Mouse (Mus musculus) heart, embryonic 13.5 days (tissue): ENCODE results near the gene Cc2d2a. TPM values are rescaled to one million over a fixed set of nuclear protein-coding genes. Genes with fewer than 3 reads are reported as not detected.

Experiments used
- ATAC-seq: fragments of 200-750 bp; cut with Nextera tagmentation; 2 replicates; pipeline ENCODE4 v1.8.0; 2017; ENCODE audit warnings: moderate TSS enrichment; ENCODE audit not compliant: insufficient number of reproducible peaks, low FRiP score, low TSS enrichment; ENCODE audit errors: extremely low read depth
- H3K27ac ChIP-seq: fragments of 300-500 bp; sonication (generic); replicated peaks from 2 replicates; pipeline ENCODE4 v1.5.1; 2015; ENCODE audit warnings: moderate library complexity, mild to moderate bottlenecking, inconsistent platforms
- H3K27me3 ChIP-seq: fragments of 300-500 bp; sonication (generic); replicated peaks from 2 replicates; pipeline ENCODE4 v1.6.1; 2015; ENCODE audit warnings: mild to moderate bottlenecking, inconsistent platforms
- H3K36me3 ChIP-seq: fragments of 300-500 bp; sonication (generic); 2 replicates; pipeline ENCODE4 v1.6.1; 2015; ENCODE audit warnings: mild to moderate bottlenecking, inconsistent platforms
- H3K4me1 ChIP-seq: fragments of 300-500 bp; sonication (generic); 2 replicates; pipeline ENCODE4 v1.6.1; 2015; ENCODE audit warnings: inconsistent platforms
- H3K4me2 ChIP-seq: fragments of 300-500 bp; sonication (generic); 2 replicates; pipeline ENCODE4 v1.6.1; 2015; ENCODE audit warnings: inconsistent platforms, mild to moderate bottlenecking, moderate library complexity
- H3K4me3 ChIP-seq: fragments of 300-500 bp; sonication (generic); 2 replicates; pipeline ENCODE4 v1.5.1; 2015; ENCODE audit warnings: moderate library complexity, mild to moderate bottlenecking, inconsistent platforms
- H3K9ac ChIP-seq: fragments of 300-500 bp; sonication (generic); 2 replicates; pipeline ENCODE4 v1.6.1; 2015; ENCODE audit warnings: inconsistent platforms, mild to moderate bottlenecking, moderate library complexity
- H3K9me3 ChIP-seq: fragments of 300-500 bp; sonication (generic); 2 replicates; pipeline ENCODE4 v1.6.1; 2016; ENCODE audit warnings: inconsistent platforms
- WGBS: fragments of 180-500 bp; shearing (Covaris S2); methylation state at CpG from one replicate; pipeline ENCODE4 v1.1.7; 2015; ENCODE audit warnings: mixed read lengths; 5-methylcytosine and 5-hydroxymethylcytosine counted together
- polyA plus RNA-seq: library from polyadenylated mRNA; unstranded; fragments of >200 nt; fragmentation: Nextera tagmentation; extraction: Ambion mirVana; gene quantifications from 2 replicates; pipeline ENCODE4 v1.2.1, GENCODE M21; 2015

The Cc2d2a gene
- 8.2 and 9.7 TPM in 2 replicates for polyA plus RNA-seq

DNA sequence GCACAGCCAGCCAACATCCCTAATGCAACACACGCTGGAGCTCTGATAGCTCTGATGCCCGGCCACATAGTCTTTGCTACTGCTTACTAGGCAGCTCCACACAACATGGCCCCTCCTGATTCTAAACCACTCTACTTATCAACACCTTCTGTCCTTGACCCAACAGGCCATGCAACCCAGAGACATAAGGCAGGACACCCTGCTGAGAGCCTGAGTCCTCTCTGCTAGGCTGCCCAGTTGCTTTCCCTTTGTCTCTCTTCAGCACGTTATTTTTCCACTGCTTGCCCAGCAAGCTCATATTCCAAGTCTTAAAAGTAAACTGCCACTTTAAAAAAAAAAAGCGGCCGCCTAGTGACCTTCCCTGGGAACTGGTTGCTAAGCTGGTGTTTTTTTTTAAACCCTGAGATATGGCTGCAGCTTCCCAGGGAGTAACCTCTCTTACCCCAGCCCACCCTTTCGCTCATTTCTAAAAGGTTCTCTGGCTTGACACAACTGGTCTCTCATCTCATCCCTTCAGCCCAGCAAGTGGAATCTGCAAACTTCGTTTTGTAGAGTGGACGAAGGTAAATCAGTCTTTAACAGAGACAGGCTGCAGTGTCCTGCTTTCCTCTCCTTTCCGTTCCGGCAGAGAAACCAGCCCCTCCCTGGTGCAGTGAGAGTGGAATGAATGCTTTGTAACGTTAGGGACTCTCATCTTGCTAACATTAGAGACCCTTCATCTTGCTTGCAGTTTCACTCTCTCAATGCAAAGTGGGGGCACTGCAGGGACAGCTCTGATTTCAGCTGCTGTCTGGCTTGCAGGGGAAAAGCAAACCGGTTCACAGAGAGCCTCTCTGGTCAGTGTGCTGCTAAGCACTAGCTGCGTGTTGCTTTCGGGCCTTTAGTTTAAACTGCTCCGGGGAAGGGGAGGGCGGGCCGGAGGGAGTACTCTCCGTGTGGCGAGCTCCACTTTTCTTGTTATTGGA is at the start of gene Cc2d2a:
Gene Cc2d2a, plus strand, starts transcription at position 350 of the 965 bp plus-strand sequence.
- Histone ChIP-seq H3K4me3 (peak within 1 kb of the TSS; percentile 67), H3K9me3 (no peaks in the 10 kb centered on the region), H3K36me3 (peaks cover 11% of the 10 kb centered on the region; the same call in 1 of the 2 replicates), H3K9ac (peak within 1 kb of the TSS; percentile 85), H3K27me3 (no peaks in the 10 kb centered on the region), H3K27ac (peak within 1 kb of the TSS; percentile 99), H3K4me1 (peaks cover 40% of the 10 kb centered on the region), H3K4me2 (peak within 1 kb of the TSS; percentile 70)
- ATAC-seq: peak; percentile 69; the same call in 1 of the 2 replicates
- 1% methylated on average over 19 of the region's 19 CpGs for WGBS

DNA sequence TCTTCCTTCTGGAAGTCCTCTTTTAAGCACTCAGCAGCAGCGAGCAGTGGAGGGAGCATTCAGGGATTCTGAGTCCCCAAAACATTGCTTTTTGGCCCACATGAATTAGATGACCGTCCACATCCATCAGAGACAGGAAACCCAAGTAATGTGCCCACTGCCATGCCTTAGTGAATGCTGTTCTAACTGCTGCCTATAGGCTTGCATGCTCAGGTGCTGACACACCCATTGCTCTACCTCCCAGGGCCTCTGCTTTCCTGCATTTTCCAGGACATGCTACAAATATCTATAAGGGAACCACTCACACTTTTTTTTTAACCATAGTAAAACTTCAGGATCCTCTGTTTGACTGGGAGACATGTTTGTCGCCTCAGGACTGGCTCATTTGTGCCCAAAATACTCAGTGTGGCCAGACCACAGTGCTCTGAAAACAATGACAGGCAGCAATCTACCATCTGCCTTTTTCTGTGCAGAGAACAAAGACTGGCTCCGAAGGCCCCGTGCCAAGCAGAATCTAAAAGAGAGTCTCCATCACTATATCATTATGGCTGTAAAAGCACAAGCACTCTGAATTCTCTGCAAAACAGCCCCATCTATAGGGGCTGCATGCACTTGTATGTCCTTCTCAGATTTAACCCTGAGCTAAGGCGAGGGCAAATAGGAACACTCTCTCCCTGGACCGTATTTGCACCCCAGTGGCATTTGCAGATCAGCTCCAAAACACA is 40.4 kb upstream of the Cc2d2a start:
- 65% methylated on average over 7 of the region's 7 CpGs for WGBS
- H3K27ac ChIP-seq: no peak overlapping the region
- H3K4me2 ChIP-seq: no peak overlapping the region
- no peaks in the 10 kb centered on the region for H3K36me3 ChIP-seq
- H3K27me3 ChIP-seq: no peaks in the 10 kb centered on the region
- no peaks in the 10 kb centered on the region for H3K4me1 ChIP-seq
- no peak for ATAC-seq
- no peak overlapping the region for H3K9ac ChIP-seq
- no peaks in the 10 kb centered on the region for H3K9me3 ChIP-seq
- H3K4me3 ChIP-seq: no peak overlapping the region

DNA sequence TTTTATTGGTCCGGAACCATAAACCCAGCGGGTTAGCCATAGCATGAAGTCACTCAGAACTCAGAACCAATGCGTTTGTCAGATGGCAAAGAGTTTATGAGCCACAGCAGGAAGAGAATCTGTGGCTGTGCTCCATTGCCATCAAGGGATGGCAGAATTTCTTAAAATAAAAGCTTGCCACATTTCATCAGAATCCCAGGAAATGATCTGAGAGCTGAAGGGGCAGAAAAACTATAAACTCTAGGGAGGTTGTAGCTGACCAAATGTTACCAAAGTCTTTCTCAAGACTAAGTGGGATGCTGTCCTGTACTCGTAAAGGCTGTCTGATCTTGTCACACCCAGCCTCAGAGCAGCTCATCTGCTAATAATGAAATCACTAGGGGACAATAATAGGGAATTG is 36.7 kb upstream of the Cc2d2a start:
- no peak overlapping the region for H3K27ac ChIP-seq
- H3K4me1 ChIP-seq: no peaks in the 10 kb centered on the region
- no peak for ATAC-seq
- H3K4me3 ChIP-seq: no peak overlapping the region
- no peak overlapping the region for H3K9ac ChIP-seq
- no peaks in the 10 kb centered on the region for H3K27me3 ChIP-seq
- H3K9me3 ChIP-seq: peaks cover 6% of the 10 kb centered on the region; the same call in 1 of the 2 replicates
- H3K36me3 ChIP-seq: no peaks in the 10 kb centered on the region
- no peak overlapping the region for H3K4me2 ChIP-seq
- WGBS: 75% methylated on average over 4 of the region's 4 CpGs

DNA sequence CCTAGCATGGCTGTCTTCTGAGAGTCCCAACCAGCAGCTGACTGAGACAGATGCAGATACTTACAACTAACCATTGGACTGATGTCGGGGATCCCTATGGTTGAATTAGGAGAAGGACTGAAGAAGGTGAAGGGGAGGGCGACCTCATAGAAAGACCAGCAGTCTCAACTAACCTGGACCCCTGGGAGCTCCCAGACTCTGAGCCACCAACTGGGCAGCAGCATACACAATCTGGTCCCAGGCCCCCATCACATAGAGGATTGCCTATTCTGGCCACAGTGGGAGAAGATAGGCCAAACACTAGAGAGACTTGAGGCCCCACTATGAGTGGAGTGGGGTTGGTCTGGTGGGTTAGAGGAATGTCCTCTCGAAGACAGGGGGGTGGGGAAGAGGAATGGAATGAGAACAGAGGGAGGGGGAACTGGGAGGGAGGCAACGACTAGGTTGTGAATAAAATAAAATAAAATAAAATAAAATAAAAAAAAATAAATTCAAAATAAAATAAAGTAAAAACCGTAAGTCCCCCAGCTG is 28.0 kb upstream of the Cc2d2a start:
- Histone ChIP-seq H3K4me1 (no peaks in the 10 kb centered on the region), H3K27ac (no peak overlapping the region), H3K27me3 (no peaks in the 10 kb centered on the region), H3K9ac (no peak overlapping the region), H3K36me3 (no peaks in the 10 kb centered on the region), H3K4me3 (no peak overlapping the region), H3K4me2 (no peak overlapping the region), H3K9me3 (peaks cover 6% of the 10 kb centered on the region; the same call in 1 of the 2 replicates)
- 67% methylated on average over 5 of the region's 5 CpGs for WGBS
- no peak for ATAC-seq

DNA sequence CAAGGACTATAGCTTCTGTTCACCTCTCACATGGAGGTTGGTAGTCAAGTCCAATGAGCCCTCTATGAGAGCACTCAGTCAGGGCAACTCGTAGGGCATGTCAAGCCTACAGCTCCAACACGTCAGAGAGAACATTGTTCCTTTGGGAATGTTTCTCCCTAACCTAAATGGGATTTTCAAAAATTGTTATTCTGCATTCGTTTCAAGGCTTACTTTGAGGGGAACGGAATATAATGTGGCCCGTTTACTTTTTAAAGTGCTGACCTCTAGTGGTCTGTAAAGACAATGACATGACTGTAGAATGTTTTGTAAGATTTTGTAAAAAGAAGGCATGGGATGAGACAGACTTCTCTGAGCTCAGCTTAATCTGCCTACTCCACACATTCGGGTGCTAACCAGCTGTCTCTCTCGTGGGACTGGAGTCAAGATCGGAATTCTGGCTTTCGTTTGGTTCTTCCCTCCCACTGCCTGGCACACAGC is 27.5 kb upstream of the Cc2d2a start:
- Histone ChIP-seq H3K9me3 (peaks cover 6% of the 10 kb centered on the region; the same call in 1 of the 2 replicates), H3K27ac (no peak overlapping the region), H3K4me2 (no peak overlapping the region), H3K4me3 (no peak overlapping the region), H3K9ac (no peak overlapping the region), H3K36me3 (no peaks in the 10 kb centered on the region), H3K27me3 (no peaks in the 10 kb centered on the region), H3K4me1 (no peaks in the 10 kb centered on the region)
- WGBS: 33% methylated on average over 9 of the region's 9 CpGs
- no peak for ATAC-seq

DNA sequence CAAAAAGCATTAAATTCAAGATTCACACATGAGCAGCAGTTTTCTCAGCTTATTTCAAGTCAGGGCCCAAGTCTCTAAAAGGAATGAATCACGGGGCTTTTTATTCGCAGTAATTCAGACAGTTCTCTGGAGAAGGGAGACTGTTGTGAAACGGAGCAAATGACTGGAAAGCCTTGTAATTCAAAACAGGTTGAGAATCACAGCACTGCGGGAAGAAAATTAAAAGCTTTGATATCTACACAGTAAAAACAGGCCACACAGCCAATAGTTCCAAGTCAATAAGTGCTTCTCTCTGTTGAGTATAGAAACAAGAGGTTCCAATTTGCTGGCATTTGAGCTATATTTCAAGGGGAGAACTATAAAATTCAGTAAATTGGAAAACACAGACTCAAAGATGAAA is 17.1 kb upstream of the Cc2d2a start:
- no peak for ATAC-seq
- Histone ChIP-seq H3K27me3 (no peaks in the 10 kb centered on the region), H3K4me2 (no peak overlapping the region), H3K4me1 (no peaks in the 10 kb centered on the region), H3K36me3 (no peaks in the 10 kb centered on the region), H3K9me3 (no peaks in the 10 kb centered on the region), H3K9ac (no peak overlapping the region), H3K4me3 (no peak overlapping the region), H3K27ac (no peak overlapping the region)
- 58% methylated on average over 4 of the region's 4 CpGs for WGBS

DNA sequence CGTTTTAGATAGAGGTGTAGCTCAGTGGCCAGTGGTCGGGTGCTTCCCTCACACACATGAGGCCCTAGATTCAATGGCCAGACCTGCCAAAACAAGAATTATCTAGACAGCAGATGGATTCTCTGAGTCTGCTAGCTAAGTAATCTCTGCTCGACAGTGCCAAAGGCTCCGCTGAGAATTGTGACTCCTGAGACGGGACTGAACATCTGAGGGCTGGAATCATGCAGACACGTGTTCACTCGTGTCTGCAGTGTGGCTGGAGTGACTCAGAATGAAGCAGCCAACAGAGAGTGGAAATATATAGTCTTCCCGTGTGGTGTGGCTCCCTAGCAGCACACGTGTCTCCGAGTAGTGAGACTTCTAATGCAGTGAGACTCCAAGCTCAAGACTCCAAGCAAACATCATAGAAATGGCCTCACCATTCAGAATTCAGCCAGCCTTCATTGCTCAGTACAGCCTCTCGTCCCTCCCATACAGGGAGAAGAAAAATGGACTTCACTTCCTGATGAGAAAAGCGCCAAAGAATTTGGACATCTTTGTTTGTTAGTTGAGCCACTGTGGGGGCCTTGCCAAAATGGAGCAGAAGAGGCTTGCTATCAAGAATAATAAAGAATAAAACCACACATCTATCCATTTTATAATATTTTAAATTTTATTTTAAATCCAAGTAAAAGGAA is 14.9 kb upstream of the Cc2d2a start:
- H3K27ac ChIP-seq: no peak overlapping the region
- no peaks in the 10 kb centered on the region for H3K4me1 ChIP-seq
- H3K9me3 ChIP-seq: no peaks in the 10 kb centered on the region
- H3K27me3 ChIP-seq: no peaks in the 10 kb centered on the region
- no peak overlapping the region for H3K4me2 ChIP-seq
- no peak for ATAC-seq
- no peak overlapping the region for H3K9ac ChIP-seq
- H3K36me3 ChIP-seq: no peaks in the 10 kb centered on the region
- WGBS: 66% methylated on average over 12 of the region's 12 CpGs
- H3K4me3 ChIP-seq: no peak overlapping the region

DNA sequence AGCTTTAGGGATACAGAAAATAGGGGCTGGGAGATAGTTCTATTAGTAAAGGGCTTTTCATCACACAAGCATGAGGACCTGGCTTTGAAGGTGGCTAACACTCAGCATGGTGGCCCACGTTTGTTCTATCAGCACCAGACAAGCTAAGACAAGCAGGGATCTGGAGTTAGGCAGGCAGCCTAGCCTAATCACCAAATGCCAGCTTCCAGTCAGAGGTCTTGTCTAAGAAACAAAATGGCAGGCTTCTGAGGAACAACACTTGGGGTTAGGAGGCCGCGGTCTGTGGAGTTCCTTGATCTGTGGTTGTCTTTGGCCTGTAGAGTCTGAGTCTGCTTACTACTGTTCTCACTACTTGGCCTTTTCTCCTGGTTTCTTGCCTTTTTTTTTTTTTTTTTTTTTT is 648 bp upstream of the Cc2d2a start:
- H3K4me2 ChIP-seq: peak overlapping the region; percentile 70
- WGBS: 68% methylated on average over 3 of the region's 3 CpGs
- ATAC-seq: no peak
- H3K4me1 ChIP-seq: peaks cover 40% of the 10 kb centered on the region
- no peaks in the 10 kb centered on the region for H3K27me3 ChIP-seq
- H3K9ac ChIP-seq: no peak overlapping the region; the same call in 1 of the 2 replicates
- no peaks in the 10 kb centered on the region for H3K9me3 ChIP-seq
- H3K36me3 ChIP-seq: peaks cover 6% of the 10 kb centered on the region; the same call in 1 of the 2 replicates
- peak overlapping the region; percentile 99 for H3K27ac ChIP-seq
- H3K4me3 ChIP-seq: peak overlapping the region; percentile 67; the same call in 1 of the 2 replicates

DNA sequence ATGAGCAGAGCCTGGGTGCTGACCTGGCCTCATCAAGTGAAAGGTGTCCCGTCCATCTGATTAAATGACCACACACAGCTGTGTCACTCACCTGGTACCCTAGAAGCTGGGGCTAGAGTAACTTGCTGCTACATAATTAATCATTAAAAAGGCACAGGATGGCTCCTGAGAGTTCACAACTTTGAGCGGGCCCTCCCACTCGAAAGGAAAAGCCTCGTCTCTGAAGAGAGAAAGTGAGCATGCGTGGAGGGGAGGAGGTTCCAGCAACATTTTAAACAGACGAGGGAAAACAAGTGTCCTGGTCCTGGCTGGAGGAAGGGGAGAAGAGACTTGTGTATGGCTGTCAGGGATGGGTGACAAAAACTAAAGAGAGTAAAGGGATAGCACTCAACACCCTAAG is 1.4 kb downstream of the Cc2d2a start:
- H3K4me2 ChIP-seq: peak overlapping the region; percentile 70
- H3K4me3 ChIP-seq: peak overlapping the region; percentile 67
- WGBS: 50% methylated on average over 6 of the region's 6 CpGs
- no peak for ATAC-seq
- H3K36me3 ChIP-seq: peaks cover 11% of the 10 kb centered on the region; the same call in 1 of the 2 replicates
- H3K27me3 ChIP-seq: no peaks in the 10 kb centered on the region
- H3K27ac ChIP-seq: peak overlapping the region; percentile 99
- H3K9me3 ChIP-seq: no peaks in the 10 kb centered on the region
- peaks cover 52% of the 10 kb centered on the region for H3K4me1 ChIP-seq
- peak overlapping the region; percentile 78 for H3K9ac ChIP-seq

DNA sequence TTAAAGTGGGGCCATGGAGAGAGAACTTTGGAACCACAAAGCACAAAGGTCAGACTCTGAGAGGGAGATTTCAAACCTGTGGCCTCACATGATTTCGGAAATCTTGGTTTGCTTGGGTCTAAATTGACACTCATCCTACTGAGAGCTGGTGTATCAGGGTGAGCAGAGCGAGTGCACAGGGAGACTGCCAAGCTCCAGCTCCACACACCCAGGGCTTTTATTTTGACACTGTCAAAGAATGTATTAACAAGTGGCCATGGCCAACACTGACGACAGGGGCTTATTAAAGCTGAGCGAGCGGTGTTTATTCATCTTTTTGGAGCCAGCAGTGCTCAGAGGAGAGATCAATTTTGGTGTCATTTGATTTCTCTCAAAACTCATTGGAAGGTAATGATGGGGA is 3.0 kb downstream of the Cc2d2a start:
- peaks cover 11% of the 10 kb centered on the region; the same call in 1 of the 2 replicates for H3K36me3 ChIP-seq
- peak overlapping the region; percentile 68 for H3K4me2 ChIP-seq
- H3K4me1 ChIP-seq: peaks cover 61% of the 10 kb centered on the region
- WGBS: 19% methylated on average over 5 of the region's 5 CpGs
- ATAC-seq: no peak
- no peaks in the 10 kb centered on the region for H3K27me3 ChIP-seq
- no peak overlapping the region for H3K27ac ChIP-seq
- H3K9me3 ChIP-seq: no peaks in the 10 kb centered on the region
- H3K9ac ChIP-seq: peak overlapping the region; percentile 55
- H3K4me3 ChIP-seq: peak overlapping the region; percentile 45
